Mouse (Mus musculus) neural tube, embryonic 13.5 days (tissue): ENCODE results near the gene Bach2. TPM values are rescaled to one million over a fixed set of nuclear protein-coding genes. Genes with fewer than 3 reads are reported as not detected.

Experiments
- ATAC-seq: fragments of 200-750 bp; cut with Nextera tagmentation; 2 replicates; pipeline ENCODE4 v1.8.0; 2017; ENCODE audit warnings: low read depth, mild to moderate bottlenecking, moderate TSS enrichment, moderate library complexity
- H3K27ac ChIP-seq: fragments of 300-500 bp; sonication (generic); replicated peaks from 2 replicates; pipeline ENCODE4 v1.5.1; 2015; ENCODE audit warnings: moderate library complexity, mild to moderate bottlenecking, inconsistent platforms
- H3K27me3 ChIP-seq: fragments of 300-500 bp; sonication (generic); 2 replicates; pipeline ENCODE4 v1.6.1; 2015; ENCODE audit warnings: mild to moderate bottlenecking, inconsistent platforms
- H3K36me3 ChIP-seq: fragments of 300-500 bp; sonication (generic); 2 replicates; pipeline ENCODE4 v1.6.1; 2015; ENCODE audit warnings: mild to moderate bottlenecking, inconsistent platforms
- H3K4me1 ChIP-seq: fragments of 300-500 bp; sonication (generic); replicated peaks from 2 replicates; pipeline ENCODE4 v1.6.1; 2015; ENCODE audit warnings: inconsistent platforms
- H3K4me2 ChIP-seq: fragments of 300-500 bp; sonication (generic); 2 replicates; pipeline ENCODE4 v1.6.1; 2015; ENCODE audit warnings: inconsistent platforms, mild to moderate bottlenecking, moderate library complexity
- H3K4me3 ChIP-seq: fragments of 300-500 bp; sonication (generic); 2 replicates; pipeline ENCODE4 v1.5.1; 2015; ENCODE audit warnings: mild to moderate bottlenecking, inconsistent platforms
- H3K9ac ChIP-seq: fragments of 300-500 bp; sonication (generic); 2 replicates; pipeline ENCODE4 v1.6.1; 2015; ENCODE audit warnings: moderate library complexity, mild to moderate bottlenecking, inconsistent platforms
- H3K9me3 ChIP-seq: fragments of 300-500 bp; sonication (generic); 2 replicates; pipeline ENCODE4 v1.6.1; 2016; ENCODE audit warnings: inconsistent platforms
- WGBS: fragments of 180-500 bp; shearing (Covaris S2); methylation state at CpG from one replicate; pipeline ENCODE4 v1.1.7; 2015; 5-methylcytosine and 5-hydroxymethylcytosine counted together
- polyA plus RNA-seq: library from polyadenylated mRNA; unstranded; fragments of >200 nt; fragmentation: Nextera tagmentation; extraction: Ambion mirVana; gene quantifications from 2 replicates; pipeline ENCODE4 v1.2.1, GENCODE M21; 2015

Bach2 gene
- polyA plus RNA-seq, 1 experiment from 2014 or later: 37.7 TPM

GRCm38 (mm10) chr4:32357996-32358600 is 119.5 kb downstream of the Bach2 start:
- Histone ChIP-seq H3K4me2 (peak overlapping the region; percentile 32), H3K36me3 (no peaks in the 10 kb centered on the region), H3K9me3 (no peaks in the 10 kb centered on the region), H3K9ac (peak overlapping the region; percentile 10; the same call in 1 of the 2 replicates), H3K27me3 (no peaks in the 10 kb centered on the region), H3K27ac (peak overlapping the region; percentile 89), H3K4me1 (peaks cover 80% of the 10 kb centered on the region), H3K4me3 (no peak overlapping the region)
- 23% methylated on average over 12 of the region's 12 CpGs for WGBS
- no peak for ATAC-seq

GRCm38 (mm10) chr4:32358602-32359464 is 120.2 kb downstream of the Bach2 start:
- Histone ChIP-seq H3K9me3 (no peaks in the 10 kb centered on the region), H3K27ac (peak overlapping the region; percentile 89), H3K36me3 (no peaks in the 10 kb centered on the region), H3K27me3 (no peaks in the 10 kb centered on the region), H3K4me1 (peaks cover 80% of the 10 kb centered on the region), H3K4me2 (peak overlapping the region; percentile 32), H3K9ac (peak overlapping the region; percentile 43), H3K4me3 (no peak overlapping the region)
- WGBS: 17% methylated on average over 12 of the region's 12 CpGs
- peak; percentile 88 for ATAC-seq

- Histone ChIP-seq H3K27me3 (no peaks in the 10 kb centered on the region), H3K4me1 (peaks cover 85% of the 10 kb centered on the region)
- WGBS: 28% methylated on average over 3 of the region's 3 CpGs
Observed at GRCm38 (mm10) chr4:32359634-32360033, 121.0 kb downstream of the Bach2 start.

GRCm38 (mm10) chr4:32360496-32360895 is 121.9 kb downstream of the Bach2 start:
- Histone ChIP-seq H3K4me2 (no peak overlapping the region), H3K4me1 (peaks cover 85% of the 10 kb centered on the region), H3K9ac (no peak overlapping the region), H3K36me3 (no peaks in the 10 kb centered on the region), H3K27ac (0 out of 2 replicates have a peak overlapping the region, but pooled peaks have one; percentile 42), H3K27me3 (no peaks in the 10 kb centered on the region), H3K4me3 (no peak overlapping the region), H3K9me3 (no peaks in the 10 kb centered on the region)
- WGBS: 88% methylated on average over 5 of the region's 5 CpGs
- ATAC-seq: no peak

More at GRCm38 (mm10) chr4:32359634-32360033, 121.0 kb downstream of the Bach2 start:
- Histone ChIP-seq H3K9ac (no peak overlapping the region), H3K36me3 (no peaks in the 10 kb centered on the region), H3K4me2 (no peak overlapping the region), H3K27ac (peak overlapping the region; percentile 89), H3K4me3 (no peak overlapping the region), H3K9me3 (no peaks in the 10 kb centered on the region)
- ATAC-seq: 0 out of 2 replicates have a peak, but pooled peaks have one; percentile 34

GRCm38 (mm10) chr4:32363488-32363984 is 124.9 kb downstream of the Bach2 start:
- Histone ChIP-seq H3K27ac (peak overlapping the region; percentile 28; the same call in 1 of the 2 replicates), H3K36me3 (no peaks in the 10 kb centered on the region), H3K27me3 (no peaks in the 10 kb centered on the region), H3K4me2 (no peak overlapping the region), H3K4me1 (peaks cover 82% of the 10 kb centered on the region), H3K4me3 (no peak overlapping the region), H3K9ac (0 out of 2 replicates have a peak overlapping the region, but pooled peaks have one; percentile 31), H3K9me3 (no peaks in the 10 kb centered on the region)
- WGBS: 62% methylated on average over 14 of the region's 14 CpGs
- ATAC-seq: no peak

GRCm38 (mm10) chr4:32365144-32365907 is 126.7 kb downstream of the Bach2 start:
- peak overlapping the region; percentile 81 for H3K27ac ChIP-seq
- no peak overlapping the region for H3K4me3 ChIP-seq
- H3K9ac ChIP-seq: peak overlapping the region; percentile 49; the same call in 1 of the 2 replicates
- no peak overlapping the region for H3K4me2 ChIP-seq
- no peaks in the 10 kb centered on the region for H3K36me3 ChIP-seq
- H3K9me3 ChIP-seq: no peaks in the 10 kb centered on the region
- WGBS: 34% methylated on average over 13 of the region's 13 CpGs
- peaks cover 82% of the 10 kb centered on the region for H3K4me1 ChIP-seq
- no peaks in the 10 kb centered on the region for H3K27me3 ChIP-seq
- ATAC-seq: no peak

GRCm38 (mm10) chr4:32366176-32366575 is 127.6 kb downstream of the Bach2 start:
- no peak overlapping the region for H3K4me2 ChIP-seq
- no peaks in the 10 kb centered on the region for H3K9me3 ChIP-seq
- H3K9ac ChIP-seq: no peak overlapping the region
- H3K27ac ChIP-seq: peak overlapping the region; percentile 81; the same call in 1 of the 2 replicates
- ATAC-seq: no peak
- H3K4me1 ChIP-seq: peaks cover 84% of the 10 kb centered on the region
- H3K27me3 ChIP-seq: no peaks in the 10 kb centered on the region
- 77% methylated on average over 2 of the region's 2 CpGs for WGBS
- no peak overlapping the region for H3K4me3 ChIP-seq
- no peaks in the 10 kb centered on the region for H3K36me3 ChIP-seq

GRCm38 (mm10) chr4:32368345-32368744 is 129.7 kb downstream of the Bach2 start:
- Histone ChIP-seq H3K9me3 (no peaks in the 10 kb centered on the region), H3K27ac (peak overlapping the region; percentile 79), H3K27me3 (no peaks in the 10 kb centered on the region), H3K4me1 (peaks cover 95% of the 10 kb centered on the region), H3K4me3 (no peak overlapping the region), H3K36me3 (no peaks in the 10 kb centered on the region), H3K9ac (0 out of 2 replicates have a peak overlapping the region, but pooled peaks have one; percentile 1), H3K4me2 (peak overlapping the region; percentile 2; the same call in 1 of the 2 replicates)
- ATAC-seq: peak; percentile 69
- WGBS: 20% methylated on average over 8 of the region's 8 CpGs

GRCm38 (mm10) chr4:32373085-32373484 is 134.5 kb downstream of the Bach2 start:
- peak; percentile 37; the same call in 1 of the 2 replicates for ATAC-seq

GRCm38 (mm10) chr4:32373527-32373926 is 134.9 kb downstream of the Bach2 start:
- 66% methylated on average over 3 of the region's 3 CpGs for WGBS
- no peak overlapping the region for H3K4me3 ChIP-seq
- H3K4me1 ChIP-seq: peaks cover 84% of the 10 kb centered on the region
- no peak overlapping the region for H3K9ac ChIP-seq
- H3K36me3 ChIP-seq: no peaks in the 10 kb centered on the region
- H3K4me2 ChIP-seq: no peak overlapping the region
- H3K27ac ChIP-seq: peak overlapping the region; percentile 70; the same call in 1 of the 2 replicates
- ATAC-seq: no peak
- H3K27me3 ChIP-seq: no peaks in the 10 kb centered on the region
- H3K9me3 ChIP-seq: no peaks in the 10 kb centered on the region

More at GRCm38 (mm10) chr4:32373085-32373484, 134.5 kb downstream of the Bach2 start:
- Histone ChIP-seq H3K27ac (peak overlapping the region; percentile 70), H3K36me3 (no peaks in the 10 kb centered on the region), H3K9ac (peak overlapping the region; percentile 31), H3K4me2 (peak overlapping the region; percentile 26; the same call in 1 of the 2 replicates), H3K9me3 (no peaks in the 10 kb centered on the region), H3K27me3 (no peaks in the 10 kb centered on the region), H3K4me3 (no peak overlapping the region), H3K4me1 (peaks cover 88% of the 10 kb centered on the region)
- 32% methylated on average over 7 of the region's 7 CpGs for WGBS

GRCm38 (mm10) chr4:32374751-32375582 is 136.4 kb downstream of the Bach2 start:
- Histone ChIP-seq H3K27ac (peak overlapping the region; percentile 57), H3K36me3 (no peaks in the 10 kb centered on the region), H3K4me2 (no peak overlapping the region), H3K4me3 (no peak overlapping the region), H3K4me1 (peaks cover 69% of the 10 kb centered on the region), H3K9ac (no peak overlapping the region), H3K9me3 (no peaks in the 10 kb centered on the region), H3K27me3 (no peaks in the 10 kb centered on the region)
- 62% methylated on average over 10 of the region's 10 CpGs for WGBS
- no peak for ATAC-seq
